Comparison of ENCODE assay signal across 20 mouse cellular contexts in genomic region chr10:69937291-69937921, GRCm38 (mm10).
"Had no signal": no experiment of that assay in that cellular context is flagged by ENCODE, and none has a peak within 500 bp of the region (broad histone marks: within the 10 kb centered on the region; RNA-seq: fewer than 3 reads in every experiment).

No protein-coding gene starts in this region.

- H3K9me3 ChIP-seq: limb, embryonic 13.5 days; liver, embryonic 13.5 days; lung, embryonic 15.5 days; midbrain, embryonic 10.5 days; midbrain, embryonic 13.5 days; neural tube, embryonic 13.5 days had no signal

- H3K36me3 ChIP-seq: liver, embryonic 13.5 days; lung, embryonic 15.5 days had no signal

- H3K27ac ChIP-seq: limb, embryonic 13.5 days; liver, embryonic 13.5 days; lung, embryonic 15.5 days; midbrain, embryonic 10.5 days; midbrain, embryonic 13.5 days; neural tube, embryonic 13.5 days had no signal

- H3K4me3 ChIP-seq: limb, embryonic 13.5 days; liver, embryonic 13.5 days; lung, embryonic 15.5 days; megakaryocyte, embryonic 14.5 days; midbrain, embryonic 10.5 days; midbrain, embryonic 13.5 days; myocyte; neural tube, embryonic 13.5 days had no signal

- H3K27me3 ChIP-seq: limb, embryonic 13.5 days; liver, embryonic 13.5 days; lung, embryonic 15.5 days; megakaryocyte, embryonic 14.5 days; midbrain, embryonic 13.5 days; neural tube, embryonic 13.5 days had no signal

- H3K4me2 ChIP-seq: limb, embryonic 13.5 days; liver, embryonic 13.5 days; lung, embryonic 15.5 days; midbrain, embryonic 13.5 days; neural tube, embryonic 13.5 days had no signal

- H3K9ac ChIP-seq: limb, embryonic 13.5 days; liver, embryonic 13.5 days; lung, embryonic 15.5 days; midbrain, embryonic 13.5 days; neural tube, embryonic 13.5 days had no signal

- H3K4me1 ChIP-seq: limb, embryonic 13.5 days; liver, embryonic 13.5 days; lung, embryonic 15.5 days; megakaryocyte, embryonic 14.5 days; neural tube, embryonic 13.5 days had no signal

- DNase-seq: kidney, adult 2 months; kidney, postnatal 10 days; kidney, postnatal 4 days; left cerebral cortex, postnatal 4 days; liver, embryonic 13.5 days; lung, adult 18-20 months; lung, postnatal 10 days; lung, postnatal 36 days; retina, postnatal 1 day; right cerebral cortex, postnatal 25 days; thymus, adult 18-20 months; thymus, postnatal 14 days; thymus, postnatal 4 days had no signal
